Mouse (Mus musculus): Measurements from ENCODE around the gene Cr1l. TPM values are rescaled to one million over a fixed set of nuclear protein-coding genes. Genes with fewer than 3 reads are reported as not detected.
A peak's percentile ranks its signal among the peaks of the same experiment; 100 is the strongest.

Gene Cr1l
- polyA plus RNA-seq, 1 experiment from 2014 or later: 40.4 TPM

GRCm38 (mm10) chr1:195113621-195114020, 17.8 kb downstream of the Cr1l start:
- no peaks in the 10 kb centered on the region for H3K27me3 ChIP-seq (ENCODE audit: control insufficient read depth, insufficient read depth, low read length)

DNA sequence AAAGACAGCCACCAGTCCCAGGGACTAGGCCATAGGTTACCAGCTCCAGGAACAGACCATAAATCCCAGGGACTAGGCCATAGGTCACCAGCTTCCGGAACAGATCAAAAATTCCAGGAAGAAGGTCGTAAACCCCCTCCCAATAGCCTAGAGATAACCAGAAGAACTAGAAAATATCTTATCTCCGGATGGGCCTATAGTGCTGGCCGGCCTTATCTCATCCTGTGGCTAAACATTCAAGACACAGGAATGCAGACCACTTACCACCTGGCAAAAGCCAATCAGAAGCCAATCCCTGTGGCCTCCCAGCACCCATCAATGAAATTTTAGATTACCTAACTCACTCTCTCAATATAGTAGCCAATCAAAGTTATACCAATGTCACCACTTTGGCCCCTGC, 30.7 kb downstream of the Cr1l start:
- Histone ChIP-seq H3K9me3 (ENCODE audit: control insufficient read depth, low read length) (no peaks in the 10 kb centered on the region), H3K9ac (no peak overlapping the region), H3K4me1 (replicated peaks; ENCODE audit: control insufficient read depth, insufficient read depth, low read length) (no peaks in the 10 kb centered on the region), H3K27ac (no peak overlapping the region), H3K4me2 (replicated peaks) (no peak overlapping the region), H3K27me3 (ENCODE audit: control insufficient read depth, insufficient read depth, low read length) (no peaks in the 10 kb centered on the region), H3K36me3 (replicated peaks; ENCODE audit: control insufficient read depth, insufficient read depth) (peaks cover 20% of the 10 kb centered on the region), H3K4me3 (replicated peaks; ENCODE audit: low read length) (no peak overlapping the region)
- DNase-seq (ENCODE audit: low spot score) (no peak), ATAC-seq (ENCODE audit: low FRiP score) (no peak)
- WGBS: 95% methylated on average over 4 of the region's 4 CpGs

More at GRCm38 (mm10) chr1:195113621-195114020, 17.8 kb downstream of the Cr1l start:
- H3K27ac ChIP-seq: no peak overlapping the region
- no peaks in the 10 kb centered on the region for H3K9me3 ChIP-seq (ENCODE audit: control insufficient read depth, low read length)
- ATAC-seq (ENCODE audit: low FRiP score) (no peak), DNase-seq (ENCODE audit: low spot score) (no peak)
- H3K4me3 ChIP-seq (replicated peaks; ENCODE audit: low read length): no peak overlapping the region
- peaks cover 41% of the 10 kb centered on the region for H3K36me3 ChIP-seq (replicated peaks; ENCODE audit: control insufficient read depth, insufficient read depth)
- H3K4me1 ChIP-seq (replicated peaks; ENCODE audit: control insufficient read depth, insufficient read depth, low read length): no peaks in the 10 kb centered on the region
- H3K9ac ChIP-seq: no peak overlapping the region
- H3K4me2 ChIP-seq (replicated peaks): no peak overlapping the region
- WGBS: 86% methylated on average over 4 of the region's 4 CpGs

DNA sequence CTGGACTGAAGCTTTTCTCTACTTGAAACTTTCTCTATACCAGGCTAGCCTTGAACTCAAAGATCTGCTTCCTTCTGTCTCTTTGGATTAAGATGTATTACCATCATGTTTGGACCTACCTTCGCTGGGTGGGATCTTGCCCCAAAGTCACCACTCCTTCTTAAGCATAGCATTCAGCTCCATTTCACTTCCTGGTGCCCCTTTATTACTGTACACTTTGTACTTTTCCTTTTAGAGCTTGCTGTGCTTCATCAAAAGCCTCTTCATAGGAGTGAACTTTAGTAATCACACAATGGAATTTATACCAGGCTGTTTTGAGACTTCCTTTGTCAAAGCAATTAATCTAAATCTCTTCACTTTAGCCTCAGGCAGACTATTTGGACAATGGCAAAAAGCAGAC, 33.4 kb downstream of the Cr1l start:
- WGBS: 97% methylated on average over 1 of the region's 1 CpGs
- no peak for ATAC-seq (ENCODE audit: low FRiP score)
- no peak overlapping the region for H3K27ac ChIP-seq

DNA sequence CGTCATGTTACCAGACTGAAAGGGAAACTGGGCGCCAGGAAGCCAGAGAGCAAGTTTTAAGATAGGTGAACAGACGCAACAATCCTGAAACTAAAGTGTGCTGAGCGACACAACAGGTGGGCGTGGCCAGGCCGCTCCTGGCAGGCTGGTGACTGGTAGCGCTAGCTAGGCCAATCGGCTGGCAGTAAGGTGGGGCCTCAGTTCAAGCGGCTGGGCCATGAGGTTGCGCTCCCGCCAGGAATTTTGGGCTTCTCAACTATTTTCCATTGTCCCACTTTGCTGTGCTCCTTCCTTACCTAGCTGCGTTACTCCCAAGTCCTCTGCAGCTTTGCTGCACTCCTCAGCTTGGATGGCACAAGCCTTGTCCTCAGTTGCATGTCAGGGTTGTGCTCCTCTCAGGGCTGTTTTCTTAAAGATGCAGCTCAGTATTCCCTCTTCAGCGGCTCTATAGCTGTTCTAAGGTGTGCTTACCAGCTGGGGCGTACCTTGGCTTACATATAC, 39.1 kb downstream of the Cr1l start, which contains the start of gene Cd46:
Cd46 (minus strand) TSS at position 30 of the 501 bp plus-strand sequence.
- 0 out of 2 replicates have a peak within 1 kb of the TSS, but pooled peaks have one; percentile 36 for H3K9ac ChIP-seq
- peak; percentile 87; the same call in 1 of the 2 replicates for ATAC-seq (ENCODE audit: low FRiP score)

More for the DNA sequence above, 33.4 kb downstream of the Cr1l start:
- H3K4me1 ChIP-seq (replicated peaks; ENCODE audit: control insufficient read depth, insufficient read depth, low read length): no peaks in the 10 kb centered on the region
- no peak overlapping the region for H3K4me2 ChIP-seq (replicated peaks)
- DNase-seq (ENCODE audit: low spot score): no peak
- peaks cover 18% of the 10 kb centered on the region for H3K36me3 ChIP-seq (replicated peaks; ENCODE audit: control insufficient read depth, insufficient read depth)
- H3K4me3 ChIP-seq (replicated peaks; ENCODE audit: low read length): no peak overlapping the region
- no peaks in the 10 kb centered on the region for H3K9me3 ChIP-seq (ENCODE audit: control insufficient read depth, low read length)
- no peaks in the 10 kb centered on the region for H3K27me3 ChIP-seq (ENCODE audit: control insufficient read depth, insufficient read depth, low read length)
- H3K9ac ChIP-seq: no peak overlapping the region

DNA sequence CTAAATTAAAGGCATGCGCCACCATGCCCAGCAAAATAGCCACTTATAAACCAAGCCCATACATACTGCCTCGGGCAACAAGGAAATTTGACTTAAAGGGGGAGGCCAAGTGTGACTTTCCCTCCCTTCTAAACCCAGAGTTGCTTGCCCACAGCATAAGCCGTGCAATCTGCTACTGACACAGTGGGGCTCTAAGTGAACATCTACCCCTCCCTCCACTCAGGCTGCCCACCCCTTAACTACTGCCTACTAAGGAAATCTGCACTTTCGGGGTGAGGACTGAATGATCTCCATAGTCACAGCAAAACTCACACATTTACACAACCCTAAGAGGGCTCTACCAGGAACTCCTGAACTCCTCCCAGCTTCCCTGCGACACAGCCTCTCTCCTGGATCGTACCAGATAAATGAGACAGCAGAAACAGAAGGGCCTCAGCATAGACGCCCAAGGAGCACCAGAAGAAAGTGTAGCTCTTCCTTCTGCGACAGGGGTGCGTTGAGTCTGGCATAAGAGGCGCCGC, 39.6 kb downstream of the Cr1l start:
- Histone ChIP-seq H3K27me3 (ENCODE audit: control insufficient read depth, insufficient read depth, low read length) (no peaks in the 10 kb centered on the region), H3K36me3 (replicated peaks; ENCODE audit: control insufficient read depth, insufficient read depth) (peaks cover 3% of the 10 kb centered on the region; the same call in 1 of the 2 replicates), H3K4me3 (replicated peaks; ENCODE audit: low read length) (peak overlapping the region; percentile 25), H3K27ac (no peak overlapping the region), H3K9me3 (ENCODE audit: control insufficient read depth, low read length) (no peaks in the 10 kb centered on the region), H3K4me2 (replicated peaks) (peak overlapping the region; percentile 53), H3K9ac (0 out of 2 replicates have a peak overlapping the region, but pooled peaks have one; percentile 36), H3K4me1 (replicated peaks; ENCODE audit: control insufficient read depth, insufficient read depth, low read length) (0 out of 2 replicates have a peak, but pooled peaks cover 7% of the 10 kb centered on the region)
- DNase-seq (ENCODE audit: low spot score): no peak
- WGBS: 23% methylated on average over 11 of the region's 11 CpGs
- ATAC-seq (ENCODE audit: low FRiP score): peak; percentile 79

More for the DNA sequence above, 39.1 kb downstream of the Cr1l start, which contains the start of gene Cd46:
- 4% methylated on average over 14 of the region's 14 CpGs for WGBS
- peak; percentile 57 for DNase-seq (ENCODE audit: low spot score)
- H3K36me3 ChIP-seq (replicated peaks; ENCODE audit: control insufficient read depth, insufficient read depth): peaks cover 6% of the 10 kb centered on the region; the same call in 1 of the 2 replicates
- H3K9me3 ChIP-seq (ENCODE audit: control insufficient read depth, low read length): no peaks in the 10 kb centered on the region
- H3K4me2 ChIP-seq (replicated peaks): peak within 1 kb of the TSS; percentile 53
- H3K27ac ChIP-seq: no peak within 1 kb of the TSS
- H3K27me3 ChIP-seq (ENCODE audit: control insufficient read depth, insufficient read depth, low read length): no peaks in the 10 kb centered on the region
- peak within 1 kb of the TSS; percentile 25 for H3K4me3 ChIP-seq (replicated peaks; ENCODE audit: low read length)
- H3K4me1 ChIP-seq (replicated peaks; ENCODE audit: control insufficient read depth, insufficient read depth, low read length): 0 out of 2 replicates have a peak, but pooled peaks cover 7% of the 10 kb centered on the region

GRCm38 (mm10) chr1:195082142-195082541, 49.2 kb downstream of the Cr1l start:
- Histone ChIP-seq H3K9ac (no peak overlapping the region), H3K27ac (no peak overlapping the region), H3K4me2 (replicated peaks) (no peak overlapping the region), H3K27me3 (ENCODE audit: control insufficient read depth, insufficient read depth, low read length) (no peaks in the 10 kb centered on the region), H3K9me3 (ENCODE audit: control insufficient read depth, low read length) (no peaks in the 10 kb centered on the region), H3K36me3 (replicated peaks; ENCODE audit: control insufficient read depth, insufficient read depth) (no peaks in the 10 kb centered on the region), H3K4me3 (replicated peaks; ENCODE audit: low read length) (no peak overlapping the region), H3K4me1 (replicated peaks; ENCODE audit: control insufficient read depth, insufficient read depth, low read length) (no peaks in the 10 kb centered on the region)
- ATAC-seq (ENCODE audit: low FRiP score) (no peak), DNase-seq (ENCODE audit: low spot score) (no peak)

Other genes starting within 250 kb of the Cr1l start
- gene Cd34, start 192.8 kb downstream of the Cr1l start, polyA plus RNA-seq (2014; fragmentation: Nextera tagmentation; extraction: Ambion mirVana): 38.3 and 38.6 TPM in 2 replicates
- 0.99 and 1.7 TPM in 2 replicates for gene Cd46, start 39.3 kb downstream of the Cr1l start, polyA plus RNA-seq (2014; fragmentation: Nextera tagmentation; extraction: Ambion mirVana)
- 0.57 and 1.3 TPM in 2 replicates for gene Cr2, start 45.1 kb upstream of the Cr1l start, polyA plus RNA-seq (2014; fragmentation: Nextera tagmentation; extraction: Ambion mirVana)